Mouse (Mus musculus): ENCODE data around the gene Gm37419. TPM values are rescaled to one million over a fixed set of nuclear protein-coding genes. Genes with fewer than 3 reads are reported as not detected.

Gm37419 gene
- total and polyA plus RNA-seq, 2 experiments from 2014 or later: not detected

DNA sequence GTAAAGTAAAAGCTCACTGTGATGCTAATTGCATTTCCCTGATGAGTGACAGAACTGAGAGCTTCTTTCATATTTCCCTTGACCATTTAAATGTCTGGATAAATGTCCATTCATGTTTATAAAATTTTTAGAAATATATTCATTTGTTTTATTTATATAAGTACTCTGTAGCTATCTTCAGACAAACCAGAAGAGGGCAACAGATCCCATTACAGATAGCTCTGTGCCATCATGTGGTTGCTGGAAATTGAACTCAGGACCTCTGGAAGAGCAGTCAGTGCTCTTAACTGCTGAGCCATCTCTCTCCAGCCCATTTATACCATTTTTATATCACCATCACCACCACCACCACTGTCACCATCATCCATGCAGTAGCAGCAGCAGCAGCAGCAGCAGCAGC, 29.3 kb upstream of the Gm37419 start:
- DNase-seq (no peak), ATAC-seq (no peak)
- Histone ChIP-seq H3K4me3 (ENCODE audit: low read depth, low read length) (no peak overlapping the region), H3K27me3 (ENCODE audit: insufficient read depth, low read length) (no peaks in the 10 kb centered on the region), H3K4me2 (ENCODE audit: low read depth) (no peak overlapping the region), H3K9ac (no peak overlapping the region), H3K9me3 (ENCODE audit: low read length) (no peaks in the 10 kb centered on the region), H3K27ac (ENCODE audit: low read depth, low read length) (no peak overlapping the region), H3K36me3 (ENCODE audit: insufficient read depth) (no peaks in the 10 kb centered on the region), H3K4me1 (ENCODE audit: insufficient read depth) (no peaks in the 10 kb centered on the region)
- TF ChIP-seq CTCF (IDR thresholded peaks at IDR 0.05; ENCODE audit: low read depth): 0 out of 2 replicates have a peak, but pooled peaks have one; percentile 3

DNA sequence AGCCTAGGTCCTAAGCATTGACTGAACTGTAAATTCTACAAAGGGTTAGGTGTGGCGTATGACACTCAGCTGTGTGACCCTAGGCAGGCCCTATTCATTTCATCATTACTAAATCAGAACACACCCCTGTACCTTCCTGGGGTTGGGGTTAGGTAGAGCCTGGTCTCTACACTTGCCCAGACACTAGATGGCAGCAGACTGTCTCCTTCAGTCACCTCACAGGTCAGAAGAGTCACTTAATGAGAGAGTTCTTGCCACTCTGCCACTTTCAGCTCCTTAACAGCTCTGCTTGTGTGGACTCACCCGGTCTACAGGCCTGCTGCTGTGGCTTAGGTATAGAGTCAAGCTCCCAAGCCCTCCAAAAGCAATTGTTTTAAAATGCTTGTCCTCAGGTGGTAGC, 25.9 kb upstream of the Gm37419 start:
- Histone ChIP-seq H3K4me2 (ENCODE audit: low read depth) (no peak overlapping the region), H3K4me1 (ENCODE audit: insufficient read depth) (no peaks in the 10 kb centered on the region), H3K27ac (ENCODE audit: low read depth, low read length) (no peak overlapping the region), H3K27me3 (ENCODE audit: insufficient read depth, low read length) (no peaks in the 10 kb centered on the region), H3K36me3 (ENCODE audit: insufficient read depth) (no peaks in the 10 kb centered on the region), H3K9me3 (ENCODE audit: low read length) (no peaks in the 10 kb centered on the region), H3K4me3 (ENCODE audit: low read depth, low read length) (no peak overlapping the region), H3K9ac (no peak overlapping the region)
- DNase-seq (no peak), ATAC-seq (no peak)
- WGBS: 85% methylated on average over 2 of the region's 2 CpGs
- TF ChIP-seq CTCF (IDR thresholded peaks at IDR 0.05; ENCODE audit: low read depth): peak; percentile 11; the same call in 1 of the 2 replicates

DNA sequence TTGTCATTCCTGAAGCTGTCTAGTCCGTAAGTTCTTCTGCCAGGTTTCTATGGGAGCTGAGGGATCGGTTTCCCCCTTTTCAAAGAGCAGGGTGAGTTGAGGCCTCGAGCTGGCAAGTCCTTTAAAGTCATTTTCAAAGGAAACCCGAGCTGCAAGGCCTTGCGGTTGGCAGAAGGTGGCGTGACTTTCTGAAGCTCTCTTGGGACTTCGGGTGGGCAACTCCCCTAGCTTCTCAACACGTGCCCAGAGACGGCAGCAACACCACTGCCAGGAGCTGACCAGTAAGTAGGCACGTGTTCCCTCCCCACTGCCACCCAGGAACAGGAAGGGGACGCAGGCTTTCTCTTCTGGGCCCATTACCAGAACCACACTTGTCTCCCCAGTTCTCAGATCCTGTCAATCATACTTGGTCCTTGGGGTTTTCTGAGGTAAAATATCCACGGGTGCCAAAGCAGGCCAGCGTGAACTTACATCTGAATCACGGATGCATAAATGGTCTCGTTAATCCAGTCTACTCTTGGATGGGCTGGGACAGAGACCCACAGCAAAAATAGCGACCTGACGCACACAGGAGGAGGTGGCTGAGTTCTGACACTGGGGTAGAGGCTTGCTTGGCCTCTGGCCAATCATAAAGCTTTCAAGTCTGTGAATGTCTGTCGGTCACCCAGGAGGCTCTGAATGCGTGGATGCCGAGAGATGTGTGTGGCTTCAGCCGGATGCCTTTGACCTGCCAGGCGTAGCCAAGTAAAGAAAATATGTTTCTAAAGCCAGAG, 24.2 kb upstream of the Gm37419 start:
- peaks cover 5% of the 10 kb centered on the region; the same call in 1 of the 2 replicates for H3K36me3 ChIP-seq (ENCODE audit: insufficient read depth)
- no peaks in the 10 kb centered on the region for H3K9me3 ChIP-seq (ENCODE audit: low read length)
- peak; percentile 51 for ATAC-seq
- H3K9ac ChIP-seq: no peak overlapping the region
- no peak for DNase-seq
- H3K4me3 ChIP-seq (ENCODE audit: low read depth, low read length): no peak overlapping the region
- peak; percentile 15; the same call in 1 of the 2 replicates for TF ChIP-seq CTCF (IDR thresholded peaks at IDR 0.05; ENCODE audit: low read depth)
- no peak overlapping the region for H3K4me2 ChIP-seq (ENCODE audit: low read depth)
- WGBS: 40% methylated on average over 22 of the region's 22 CpGs
- no peaks in the 10 kb centered on the region for H3K4me1 ChIP-seq (ENCODE audit: insufficient read depth)
- no peaks in the 10 kb centered on the region for H3K27me3 ChIP-seq (ENCODE audit: insufficient read depth, low read length)
- no peak overlapping the region for H3K27ac ChIP-seq (ENCODE audit: low read depth, low read length)

DNA sequence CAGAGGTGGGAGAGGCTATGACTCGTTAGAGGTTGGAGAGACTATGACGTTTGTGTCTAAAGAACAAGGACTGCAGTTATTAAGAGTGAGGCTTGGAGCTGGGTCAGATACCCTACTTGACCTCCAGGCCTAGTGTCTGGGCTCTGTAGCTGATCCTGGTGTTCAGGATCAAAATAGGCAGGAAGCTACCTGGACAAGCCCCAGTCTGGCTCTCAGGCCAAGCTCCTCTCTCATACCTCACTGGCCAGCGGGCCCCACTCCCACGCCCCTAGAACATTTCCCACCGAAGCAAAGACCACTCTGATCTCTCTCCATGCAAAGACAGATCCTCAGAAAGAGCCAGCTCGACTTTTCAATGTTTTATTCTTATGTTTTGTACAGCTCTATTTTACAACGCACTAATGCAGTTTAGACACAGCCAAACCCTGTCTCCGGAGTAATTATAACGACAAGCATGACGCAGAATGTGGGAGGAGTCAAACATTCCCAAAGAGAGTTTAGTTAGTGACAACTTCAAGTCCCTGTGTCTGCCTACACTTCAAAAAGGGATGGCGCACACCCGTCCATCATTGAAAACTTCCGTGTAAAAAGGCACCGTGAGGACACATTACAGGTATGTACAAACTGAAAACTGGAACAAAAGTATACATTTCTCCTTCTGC, 23.4 kb upstream of the Gm37419 start:
- 64% methylated on average over 14 of the region's 14 CpGs for WGBS
- no peak overlapping the region for H3K4me2 ChIP-seq (ENCODE audit: low read depth)
- H3K4me3 ChIP-seq (ENCODE audit: low read depth, low read length): no peak overlapping the region
- H3K9me3 ChIP-seq (ENCODE audit: low read length): no peaks in the 10 kb centered on the region
- no peak overlapping the region for H3K27ac ChIP-seq (ENCODE audit: low read depth, low read length)
- ATAC-seq (no peak), DNase-seq (no peak)
- H3K36me3 ChIP-seq (ENCODE audit: insufficient read depth): peaks cover 5% of the 10 kb centered on the region; the same call in 1 of the 2 replicates
- H3K27me3 ChIP-seq (ENCODE audit: insufficient read depth, low read length): no peaks in the 10 kb centered on the region
- no peak overlapping the region for H3K9ac ChIP-seq
- no peaks in the 10 kb centered on the region for H3K4me1 ChIP-seq (ENCODE audit: insufficient read depth)
- no peak for TF ChIP-seq CTCF (IDR thresholded peaks at IDR 0.05; ENCODE audit: low read depth)

DNA sequence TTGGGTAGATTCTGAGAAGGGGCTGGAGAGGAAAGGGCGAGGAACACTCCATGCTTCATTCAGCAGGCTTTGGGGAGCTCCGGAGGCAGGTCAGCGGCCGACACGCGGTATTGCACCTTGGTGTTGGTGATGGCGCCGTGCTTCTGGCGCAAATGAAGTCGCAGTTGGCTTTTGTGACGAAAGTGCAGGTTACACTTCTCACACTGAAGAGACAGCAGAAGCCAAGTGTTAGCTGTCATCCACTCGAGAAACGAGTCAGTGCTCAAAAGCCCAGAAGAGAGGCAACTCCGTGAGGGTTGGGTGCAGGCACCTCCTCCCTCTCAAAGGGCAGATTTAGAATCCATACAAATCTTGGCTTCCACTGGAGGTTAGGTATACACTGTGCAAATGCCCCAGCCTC, 22.2 kb upstream of the Gm37419 start:
- Histone ChIP-seq H3K27me3 (ENCODE audit: insufficient read depth, low read length) (no peaks in the 10 kb centered on the region), H3K36me3 (ENCODE audit: insufficient read depth) (peaks cover 5% of the 10 kb centered on the region; the same call in 1 of the 2 replicates), H3K4me1 (ENCODE audit: insufficient read depth) (no peaks in the 10 kb centered on the region), H3K27ac (ENCODE audit: low read depth, low read length) (no peak overlapping the region), H3K9me3 (ENCODE audit: low read length) (no peaks in the 10 kb centered on the region), H3K4me3 (ENCODE audit: low read depth, low read length) (no peak overlapping the region), H3K9ac (no peak overlapping the region), H3K4me2 (ENCODE audit: low read depth) (no peak overlapping the region)
- 89% methylated on average over 14 of the region's 14 CpGs for WGBS
- TF ChIP-seq CTCF (IDR thresholded peaks at IDR 0.05; ENCODE audit: low read depth): no peak
- no peak for DNase-seq
- ATAC-seq: no peak

DNA sequence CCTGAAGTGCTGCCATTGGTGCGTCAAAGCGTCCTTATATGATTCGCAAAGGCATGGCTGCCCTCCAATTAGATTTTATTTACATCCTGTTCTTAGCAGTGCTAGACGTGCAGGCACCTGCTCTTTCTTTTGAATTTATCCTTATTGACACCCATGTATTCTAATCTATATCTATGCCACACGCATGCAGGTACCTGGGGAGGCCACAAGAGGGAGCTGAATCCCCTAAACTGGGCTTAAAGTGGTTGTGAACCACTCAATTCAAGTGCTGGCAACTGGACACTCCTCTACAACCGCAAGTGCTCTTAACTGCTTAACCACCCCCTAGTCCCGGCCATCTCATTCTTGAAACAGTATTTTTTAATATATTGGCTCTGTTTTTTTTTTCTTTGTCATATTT, 21.0 kb upstream of the Gm37419 start:
- no peak overlapping the region for H3K27ac ChIP-seq (ENCODE audit: low read depth, low read length)
- H3K36me3 ChIP-seq (ENCODE audit: insufficient read depth): peaks cover 9% of the 10 kb centered on the region
- no peaks in the 10 kb centered on the region for H3K9me3 ChIP-seq (ENCODE audit: low read length)
- no peak overlapping the region for H3K4me2 ChIP-seq (ENCODE audit: low read depth)
- 70% methylated on average over 7 of the region's 7 CpGs for WGBS
- TF ChIP-seq CTCF (IDR thresholded peaks at IDR 0.05; ENCODE audit: low read depth): peak; percentile 54
- no peak overlapping the region for H3K4me3 ChIP-seq (ENCODE audit: low read depth, low read length)
- H3K27me3 ChIP-seq (ENCODE audit: insufficient read depth, low read length): no peaks in the 10 kb centered on the region
- no peaks in the 10 kb centered on the region for H3K4me1 ChIP-seq (ENCODE audit: insufficient read depth)
- no peak for ATAC-seq
- no peak overlapping the region for H3K9ac ChIP-seq
- no peak for DNase-seq

DNA sequence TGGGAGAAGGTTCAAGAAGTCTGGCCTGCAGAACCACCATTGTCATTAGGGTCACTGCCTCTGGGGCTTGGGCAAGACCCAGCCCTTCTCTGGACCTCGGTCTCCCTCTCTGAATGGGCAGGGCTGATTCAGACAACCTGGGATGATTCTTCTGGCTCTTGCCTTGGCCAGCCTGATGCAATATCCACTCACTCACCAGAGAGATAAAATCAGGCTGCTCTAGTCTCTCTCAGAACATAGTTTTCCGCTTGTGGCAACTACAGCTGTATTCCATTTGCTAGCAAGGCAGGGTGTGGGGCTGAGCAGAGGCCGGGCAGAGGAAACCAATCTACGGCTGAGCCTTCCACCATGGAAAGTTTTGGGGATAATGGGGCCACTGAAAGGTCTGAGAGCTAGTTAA, 19.4 kb upstream of the Gm37419 start:
- no peak for TF ChIP-seq CTCF (IDR thresholded peaks at IDR 0.05; ENCODE audit: low read depth)
- ATAC-seq: no peak
- no peaks in the 10 kb centered on the region for H3K4me1 ChIP-seq (ENCODE audit: insufficient read depth)
- no peaks in the 10 kb centered on the region for H3K9me3 ChIP-seq (ENCODE audit: low read length)
- no peaks in the 10 kb centered on the region for H3K27me3 ChIP-seq (ENCODE audit: insufficient read depth, low read length)
- H3K36me3 ChIP-seq (ENCODE audit: insufficient read depth): peaks cover 15% of the 10 kb centered on the region
- WGBS: 81% methylated on average over 4 of the region's 4 CpGs
- H3K4me2 ChIP-seq (ENCODE audit: low read depth): no peak overlapping the region
- no peak overlapping the region for H3K27ac ChIP-seq (ENCODE audit: low read depth, low read length)
- H3K4me3 ChIP-seq (ENCODE audit: low read depth, low read length): no peak overlapping the region
- no peak for DNase-seq
- H3K9ac ChIP-seq: no peak overlapping the region

Data from forebrain, postnatal 0 days (tissue).